Mouse (Mus musculus) small intestine, adult 2 months (tissue): Measurements from ENCODE around the gene Pank4.

Source experiments
- CTCF ChIP-seq: fragments of 200-500 bp; IDR thresholded peaks from 2 replicates; pipeline ENCODE4 v1.5.1; 2012; ENCODE audit warnings: low read depth, mild to moderate bottlenecking, control low read depth, inconsistent platforms, low read length, moderate library complexity, mixed read lengths; ENCODE audit not compliant: insufficient replicate concordance, insufficient read length; ENCODE audit errors: extremely low read depth
- POLR2A ChIP-seq: fragments of 200-500 bp; IDR thresholded peaks from 2 replicates; pipeline ENCODE4 v1.6.1; 2012; ENCODE audit warnings: low read depth, mild to moderate bottlenecking, control low read depth, inconsistent platforms, low read length, moderate library complexity

DNA sequence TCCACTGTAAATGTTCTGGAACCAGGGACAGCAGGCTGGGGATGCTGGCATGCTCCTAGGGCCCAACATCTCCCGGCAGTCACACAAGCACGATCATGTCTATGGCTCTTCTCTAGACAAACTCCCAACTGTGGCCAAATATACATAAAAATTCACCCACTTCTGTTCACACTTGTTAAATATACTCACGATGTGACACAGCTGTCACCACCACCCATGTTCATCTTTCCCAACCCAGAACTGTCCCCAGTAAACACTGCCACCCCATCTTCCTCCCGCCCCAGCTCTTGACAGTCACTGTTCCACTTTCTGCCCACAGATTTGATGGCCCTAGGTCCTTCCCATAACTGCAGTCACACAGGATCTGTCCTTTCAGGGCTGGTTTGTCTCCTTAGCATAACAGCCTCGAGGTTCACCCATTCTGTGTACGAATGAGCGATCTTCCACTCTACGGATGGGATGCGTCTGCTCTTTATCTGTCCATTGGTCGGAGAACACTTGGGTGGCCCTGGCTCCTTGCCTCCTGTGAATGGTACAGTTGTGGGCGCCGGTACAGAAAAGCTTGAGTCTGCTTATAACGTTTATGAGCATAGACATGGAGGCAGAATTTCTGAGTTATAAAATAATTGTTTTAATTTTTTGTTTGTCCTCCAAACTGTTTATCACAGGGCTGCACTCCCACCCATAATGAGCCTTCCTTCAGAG lies 6.5 kb upstream of the Pank4 start:
- no peak for TF ChIP-seq CTCF
- no peak for TF ChIP-seq POLR2A
